Mouse (Mus musculus) cerebellum, postnatal 4 days (tissue): ENCODE measurements around the gene Tspan12.
"Not testable (repeated sequence)": the region's sequence is repeated elsewhere in the genome, so short reads cannot be mapped to it uniquely, and the experiment has no call there.

Experiments
- DNase-seq, 2 experiments: peaks; one replicate each; pipeline ENCODE4 v3.0.0; 2022; ENCODE audit warnings: low spot score in 2 of 2, mixed read lengths in 1 of 2

Tspan12 gene

DNA sequence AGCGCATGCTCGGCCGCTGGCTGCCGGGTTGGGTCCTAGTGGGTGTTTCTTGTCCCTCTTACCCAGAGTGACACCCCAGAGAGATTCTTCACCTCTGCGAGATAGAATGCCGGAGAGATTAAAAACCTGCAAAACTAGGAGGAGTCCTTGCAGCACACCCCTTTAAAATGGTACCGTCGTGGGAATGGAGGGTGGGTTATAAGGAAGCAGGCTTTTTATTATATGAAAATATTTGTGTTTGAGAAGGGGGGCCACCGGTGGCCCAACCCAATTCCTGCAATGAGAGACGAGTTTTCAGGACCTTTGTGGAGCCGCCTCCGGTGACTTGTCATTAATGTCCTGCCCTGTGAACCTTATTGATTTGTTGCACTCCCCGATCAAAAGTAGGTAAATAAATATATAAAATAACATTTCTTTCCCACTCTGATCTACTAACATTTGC is at the start of gene Tspan12:
Gene Tspan12 (minus strand): TSS at position 172 of the 442 bp plus-strand sequence.
- DNase-seq, result no peak

DNA sequence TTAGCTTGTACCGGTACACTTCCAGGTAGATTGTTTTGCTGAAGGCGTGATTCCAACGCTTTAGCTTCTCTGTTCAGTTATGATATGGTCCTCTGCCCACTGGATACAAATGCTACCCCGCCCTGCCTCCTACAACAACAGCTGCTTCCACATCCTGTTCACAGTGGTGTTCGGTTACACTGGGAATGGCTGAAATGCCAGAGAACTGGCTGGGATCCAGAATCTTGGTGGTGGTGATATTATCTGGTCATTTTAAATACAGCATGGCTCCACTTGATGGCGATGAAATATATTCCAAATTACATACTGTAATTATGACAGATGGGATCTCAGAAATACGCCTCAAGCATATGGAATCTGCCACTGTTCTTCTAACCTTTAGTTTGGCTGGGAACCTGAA is 42.1 kb upstream of the Tspan12 start:
- DNase-seq, result peak in 1 of 2 experiments; percentile 27

DNA sequence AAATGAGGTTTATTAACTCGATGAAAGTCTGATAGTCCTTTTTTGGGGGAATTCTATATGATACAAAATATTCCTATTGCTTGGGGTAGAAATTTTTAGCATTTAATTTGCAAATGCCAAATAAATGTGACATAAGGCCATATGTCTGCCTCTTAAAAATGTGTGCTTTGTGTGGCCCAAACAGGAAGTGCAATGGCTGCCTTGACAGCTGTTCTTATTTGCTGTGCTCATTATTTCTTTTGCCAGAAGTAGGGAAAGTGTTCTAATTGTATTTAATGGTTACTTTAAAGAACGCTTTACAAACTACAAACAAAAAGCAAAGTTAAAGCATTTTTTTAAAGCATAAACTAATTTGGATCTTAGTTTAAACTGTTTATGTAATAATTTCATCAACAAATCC is 36.8 kb upstream of the Tspan12 start:
- no peak for DNase-seq

DNA sequence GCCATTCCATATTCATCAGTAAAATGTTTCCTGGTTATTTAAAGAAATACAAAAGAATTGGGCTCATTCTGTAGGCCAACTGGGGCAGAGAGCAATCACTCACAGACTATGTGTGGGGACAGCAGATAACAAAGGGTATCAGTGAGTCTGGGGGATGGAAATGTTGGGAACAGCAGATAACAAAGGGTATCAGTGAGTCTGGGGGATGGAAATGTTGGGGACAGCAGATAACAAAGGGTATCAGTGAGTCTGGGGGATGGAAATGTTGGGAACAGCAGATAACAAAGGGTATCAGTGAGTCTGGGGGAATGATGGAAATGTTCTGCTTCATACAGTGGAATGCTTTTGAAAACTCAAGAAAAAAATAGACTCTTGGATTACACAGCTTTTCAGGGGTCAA is 35.7 kb upstream of the Tspan12 start:
- not testable (repeated sequence) for DNase-seq

DNA sequence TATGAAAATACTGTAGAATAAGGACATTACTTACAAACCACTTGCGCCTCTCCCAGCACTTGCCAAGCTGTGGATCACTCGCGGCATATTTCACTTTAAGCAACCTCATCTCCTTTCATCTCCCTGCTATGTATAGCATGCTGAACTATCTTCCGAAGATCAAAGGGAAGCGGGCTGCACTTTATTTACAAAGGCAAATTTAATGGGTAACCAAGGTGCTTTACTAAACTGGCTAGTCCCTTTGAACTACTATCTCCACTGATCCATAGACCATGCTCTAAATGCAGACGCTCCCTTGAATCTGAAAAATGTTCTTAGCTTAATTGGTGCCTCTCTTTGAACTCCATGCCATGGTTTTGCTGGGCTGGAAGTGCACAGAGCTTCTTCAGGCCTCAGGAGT is 27.2 kb upstream of the Tspan12 start:
- no peak for DNase-seq

DNA sequence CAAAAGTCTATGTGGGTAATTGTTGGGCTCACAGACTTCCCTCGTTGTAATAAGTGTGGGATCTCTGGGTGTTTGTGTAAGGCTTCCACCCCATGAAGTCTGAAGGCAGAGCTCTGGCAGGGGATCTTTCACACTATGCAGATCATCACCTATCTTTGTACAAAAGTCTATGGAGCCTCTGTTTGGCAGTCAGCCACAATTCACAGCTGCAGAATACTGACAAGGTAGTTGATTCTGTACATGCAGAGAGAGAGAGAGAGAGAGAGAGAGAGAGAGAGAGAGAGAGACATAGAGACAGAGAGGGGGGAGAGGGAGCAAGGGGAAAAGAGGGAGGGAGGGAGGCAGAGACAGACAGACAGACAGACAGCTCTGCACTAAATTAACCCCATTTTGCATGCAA is 15.0 kb upstream of the Tspan12 start:
- no peak for DNase-seq

DNA sequence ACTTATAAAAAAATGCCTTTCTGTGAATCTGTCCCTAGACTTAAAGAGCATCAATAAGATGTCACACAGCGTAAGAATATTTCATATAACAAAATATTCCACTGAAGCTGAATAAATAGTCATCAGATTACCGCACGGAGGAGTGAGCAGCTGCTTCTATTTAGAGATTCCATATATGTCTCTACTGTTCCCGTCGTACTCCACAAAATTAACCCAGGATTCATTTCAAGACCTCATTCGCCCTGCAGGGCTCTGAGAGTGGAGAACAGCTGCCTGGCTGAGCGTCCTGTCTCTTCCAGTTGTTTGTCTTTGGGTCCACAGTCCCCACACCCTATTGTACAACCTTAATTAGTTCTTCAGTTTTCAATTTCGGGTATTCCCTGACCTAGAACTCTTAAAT is 11.9 kb upstream of the Tspan12 start:
- DNase-seq, result no peak

DNA sequence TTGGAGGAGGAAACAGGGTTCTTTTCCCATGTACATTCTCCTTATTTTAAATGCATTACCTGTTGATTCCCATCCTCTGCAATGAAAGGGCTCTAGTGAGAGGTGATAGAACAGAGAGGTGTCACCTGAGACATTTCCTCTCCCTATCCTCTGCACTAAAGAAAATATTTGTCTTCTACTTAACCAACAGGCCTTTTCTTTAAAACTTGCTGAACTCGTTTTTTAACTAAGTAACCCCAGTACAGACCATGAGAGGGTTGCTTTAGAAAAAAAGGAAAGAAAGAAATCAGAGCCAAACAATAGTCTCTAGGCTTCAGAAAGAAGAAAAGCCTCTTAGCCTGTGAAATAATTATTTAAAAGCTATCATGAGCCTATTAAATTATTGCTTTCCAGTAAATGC is 11.2 kb upstream of the Tspan12 start:
- DNase-seq, result no peak

DNA sequence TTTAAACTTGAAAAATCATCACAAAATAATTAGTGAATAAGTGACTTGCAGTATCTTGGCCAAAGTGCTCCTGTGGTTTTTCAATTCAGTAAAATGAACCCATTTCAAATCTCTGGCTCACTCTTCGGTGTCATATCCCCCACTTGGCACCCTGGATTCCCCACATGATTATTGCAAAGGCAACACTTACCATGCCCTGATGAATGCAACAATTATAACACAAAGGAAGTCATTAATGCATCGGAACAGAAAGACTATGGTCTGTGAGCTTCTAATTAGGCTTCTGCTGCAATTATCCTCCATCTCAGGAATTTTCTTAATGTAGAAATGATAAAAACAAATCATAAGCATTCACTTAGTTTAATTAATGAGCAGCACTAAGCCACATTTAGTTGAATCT is 9.0 kb upstream of the Tspan12 start:
- DNase-seq, result no peak

DNA sequence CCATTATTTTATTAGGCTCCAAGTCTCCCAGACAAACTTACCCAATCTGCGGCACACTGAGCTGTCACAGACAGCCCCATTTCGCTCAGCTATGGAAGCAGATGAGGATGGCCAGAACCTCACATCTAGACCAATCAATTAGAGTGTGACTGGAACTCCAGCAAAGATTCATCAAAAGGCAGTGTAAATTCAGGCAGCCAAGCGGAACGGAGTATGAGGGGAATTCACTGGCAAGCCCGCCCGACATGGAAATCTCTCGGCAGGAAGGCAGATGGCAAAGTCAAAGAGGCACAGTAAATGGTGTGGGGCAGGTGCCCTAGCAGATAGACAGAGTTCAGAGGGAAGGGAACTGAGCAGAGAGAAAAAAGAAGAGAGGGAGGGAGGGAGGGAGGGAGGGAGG is 5.5 kb upstream of the Tspan12 start:
- peak in 1 of 2 experiments; percentile 28 for DNase-seq

DNA sequence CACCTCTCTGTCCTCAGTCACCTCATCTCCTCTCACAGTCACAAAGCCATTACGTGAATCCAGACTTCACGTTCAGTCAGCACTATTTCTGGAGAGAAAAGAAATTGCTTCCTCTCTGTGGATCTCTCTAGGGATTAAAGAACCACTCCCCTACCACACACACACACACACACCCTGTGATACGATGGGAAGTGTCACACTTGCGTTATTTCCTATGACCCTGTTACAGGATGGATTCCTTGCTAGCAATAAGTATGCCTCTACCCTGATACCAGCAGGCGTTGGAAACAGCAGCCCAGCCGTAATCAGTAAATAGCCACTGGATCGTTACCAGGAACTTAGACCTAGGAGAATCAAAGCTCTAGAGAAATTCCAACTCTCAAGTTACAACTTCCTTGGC is 3.6 kb upstream of the Tspan12 start:
- no peak for DNase-seq

DNA sequence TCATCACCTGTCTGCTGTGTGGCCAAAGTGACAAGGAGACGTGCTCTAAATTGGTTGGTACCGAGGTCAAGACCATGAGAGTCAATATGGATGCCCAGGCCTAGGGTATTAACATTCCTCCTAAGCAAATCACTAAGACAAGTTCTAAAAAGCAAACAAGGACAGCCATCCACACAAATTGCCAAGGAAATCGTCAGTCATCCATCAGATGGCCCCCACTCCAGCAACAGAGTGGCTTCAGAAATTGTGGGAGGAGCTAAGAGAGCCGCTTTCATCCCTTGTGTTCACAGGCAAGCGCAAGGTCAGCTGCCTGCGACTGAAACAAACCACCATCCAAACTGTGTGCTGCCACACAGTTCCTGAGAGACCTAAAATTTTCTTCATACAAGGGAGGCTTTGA is 1.0 kb upstream of the Tspan12 start:
- DNase-seq, result no peak

DNA sequence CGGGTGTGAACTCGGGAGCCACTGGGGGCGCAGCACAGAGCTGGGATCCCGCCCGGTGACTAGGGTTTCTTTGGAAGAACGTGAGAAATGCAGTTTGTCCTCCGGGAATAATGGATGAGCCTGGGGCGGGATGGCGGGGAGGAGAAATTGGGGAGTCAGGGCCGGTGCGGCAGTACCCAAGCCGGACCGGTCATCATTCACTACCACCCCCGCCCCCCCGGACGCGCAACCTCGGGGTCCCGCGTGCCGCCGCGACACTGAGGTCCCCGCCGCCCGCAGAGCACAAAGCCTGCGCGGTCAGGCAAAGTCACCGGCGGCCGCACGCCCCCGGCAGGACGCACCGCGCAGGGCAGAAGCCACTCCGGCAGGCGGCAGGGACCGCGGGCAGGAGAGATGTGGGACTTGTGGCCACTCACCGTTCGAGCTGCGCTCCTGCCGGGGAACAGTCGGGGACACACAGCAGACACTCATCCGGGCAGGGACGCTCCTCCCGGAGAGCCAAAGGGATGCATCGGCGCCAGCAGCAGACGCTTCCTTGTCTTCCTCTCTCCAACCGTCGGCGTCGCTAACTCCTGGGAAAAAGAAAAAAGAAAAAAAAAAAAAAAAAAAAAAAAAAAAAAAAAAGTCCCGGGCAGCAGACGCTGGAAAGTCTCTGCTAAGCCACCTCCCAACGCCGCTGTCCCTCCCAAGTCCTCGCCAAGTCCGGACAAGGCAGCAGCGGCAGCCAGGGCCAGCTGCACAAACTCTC is 545 bp downstream of the Tspan12 start:
- peak; percentile 66 to 72 for DNase-seq

DNA sequence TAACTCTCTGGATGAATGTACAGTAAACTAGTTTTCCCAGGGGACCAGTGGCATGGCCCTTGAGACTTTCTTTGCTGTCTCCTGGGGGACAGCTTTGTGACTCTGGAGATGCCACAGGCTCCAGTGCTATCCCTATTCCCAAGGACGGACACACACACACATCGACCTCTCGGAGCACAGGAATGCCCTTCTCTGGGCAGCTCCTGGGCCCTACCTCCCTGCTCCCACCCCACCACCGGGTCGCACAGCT is 1.0 kb downstream of the Tspan12 start:
- no peak for DNase-seq

DNA sequence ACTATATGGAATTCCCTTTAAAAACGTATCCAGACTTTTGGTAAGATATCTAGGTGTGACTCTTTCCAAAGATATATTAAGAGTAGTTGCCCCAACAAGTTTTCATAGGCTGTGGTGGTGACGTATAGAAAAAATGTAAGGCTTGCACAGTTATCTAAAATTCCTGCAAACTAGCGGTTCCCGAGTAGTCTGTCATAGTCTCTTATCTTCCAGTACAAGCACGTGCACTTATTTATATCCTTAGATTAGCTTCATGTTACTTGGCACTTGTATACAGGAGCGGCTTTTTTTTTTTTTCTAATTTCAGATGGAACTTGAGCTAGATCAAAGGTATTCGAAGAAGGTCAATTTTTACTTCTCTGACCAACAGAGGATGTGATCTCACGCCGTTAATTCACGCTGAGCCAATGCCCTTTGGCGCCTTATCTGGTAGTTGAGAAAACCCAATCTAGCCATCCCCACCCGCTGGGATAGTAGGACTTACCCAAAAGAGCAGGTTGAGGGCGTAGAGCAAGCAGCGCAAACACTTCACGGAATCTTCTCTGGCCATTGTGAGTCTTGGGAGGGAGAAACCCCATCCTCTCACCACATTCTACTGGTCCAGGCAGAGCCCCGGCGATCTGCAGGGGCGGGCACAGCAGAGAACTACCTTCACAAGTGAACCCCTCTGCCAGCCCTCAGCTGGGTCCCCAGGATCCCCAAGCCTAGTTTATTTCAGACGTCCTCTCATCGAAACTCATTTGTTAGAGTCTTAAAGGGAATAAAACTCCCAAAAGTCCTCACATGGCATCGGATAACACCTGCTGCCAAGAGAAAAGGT is 1.6 kb downstream of the Tspan12 start:
- no peak for DNase-seq

DNA sequence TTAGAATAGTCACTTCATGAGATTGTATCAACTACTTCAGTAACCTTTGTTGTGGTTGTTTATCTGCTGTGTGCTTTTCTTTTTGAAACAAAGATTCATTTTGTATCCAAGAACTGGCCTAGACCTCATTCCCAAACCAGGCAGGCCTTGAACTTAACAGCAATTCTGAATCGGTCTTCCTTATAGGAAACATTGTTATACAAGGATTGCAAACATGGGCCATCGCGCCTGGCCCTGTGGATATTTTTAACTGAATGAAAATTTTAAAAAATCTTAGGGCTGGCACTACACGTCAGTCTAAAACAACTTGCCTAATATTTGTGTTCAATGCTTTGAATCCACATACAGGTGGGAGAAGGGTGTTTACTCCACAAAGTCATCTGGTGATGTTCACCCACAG is 3.5 kb downstream of the Tspan12 start:
- no peak for DNase-seq

DNA sequence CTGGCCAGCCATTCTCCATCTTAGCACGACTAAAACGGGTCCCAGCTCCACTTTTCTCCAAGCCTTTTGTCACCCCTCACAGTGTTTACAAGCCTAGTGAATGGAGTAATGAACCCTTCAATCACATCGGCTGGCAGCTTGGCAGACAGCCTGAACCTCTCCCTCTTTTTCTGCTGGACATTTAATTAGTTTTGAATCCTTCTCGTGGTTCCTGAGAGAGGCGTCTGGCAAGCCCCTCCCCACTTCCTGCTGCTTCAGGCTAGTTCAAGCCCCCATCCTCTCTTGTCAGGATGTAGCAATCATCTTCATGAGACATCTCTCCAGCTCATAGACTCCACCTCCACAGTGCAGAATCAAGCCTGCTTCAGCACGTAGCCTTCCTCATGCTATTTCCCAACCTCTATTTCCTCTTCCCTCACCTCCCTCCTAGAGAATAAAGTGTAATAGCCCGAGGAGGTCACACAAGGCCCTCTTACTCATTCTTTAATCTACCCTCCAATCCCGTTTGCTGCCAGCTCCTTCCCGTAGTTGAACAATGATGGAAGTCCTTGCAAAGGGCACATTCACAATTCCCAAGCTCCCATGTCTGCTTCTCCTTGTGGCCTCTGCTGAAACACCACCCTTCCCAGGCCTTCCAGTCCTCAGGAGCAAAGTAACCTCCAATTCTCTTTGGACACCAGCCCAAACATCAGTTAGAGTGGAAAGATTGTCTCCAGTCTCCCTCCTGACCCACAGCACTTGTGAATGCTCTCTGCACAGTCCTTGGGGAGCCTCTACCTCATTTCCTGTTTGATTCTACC is 12.1 kb downstream of the Tspan12 start:
- DNase-seq, result no peak

DNA sequence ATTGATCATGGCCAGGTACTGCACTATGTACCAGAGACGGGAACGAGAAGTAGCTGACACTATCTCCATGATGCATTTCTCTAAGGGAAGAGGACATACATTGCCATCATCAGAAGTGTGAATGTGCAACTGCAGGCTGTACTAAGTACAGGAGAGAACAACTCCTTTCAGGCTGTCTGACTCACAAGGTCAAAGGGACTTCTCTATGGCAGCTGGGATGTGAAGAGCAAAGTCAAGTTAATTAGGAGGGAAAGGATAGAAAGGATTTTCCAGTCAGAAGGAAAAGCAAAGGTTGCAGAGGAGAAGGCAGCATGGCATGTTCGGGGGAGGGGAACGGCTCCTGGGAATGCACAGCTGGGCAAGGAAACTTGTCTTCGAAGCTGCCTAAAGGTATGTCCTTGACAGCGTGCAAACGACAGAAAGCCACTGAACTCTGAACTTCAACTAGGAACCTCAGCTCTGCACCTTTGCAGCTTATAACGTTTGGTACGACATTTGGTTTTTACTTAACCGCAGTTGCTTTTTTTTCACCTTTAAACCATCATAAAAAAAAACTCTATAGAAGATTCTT is 13.0 kb downstream of the Tspan12 start:
- DNase-seq, result no peak

DNA sequence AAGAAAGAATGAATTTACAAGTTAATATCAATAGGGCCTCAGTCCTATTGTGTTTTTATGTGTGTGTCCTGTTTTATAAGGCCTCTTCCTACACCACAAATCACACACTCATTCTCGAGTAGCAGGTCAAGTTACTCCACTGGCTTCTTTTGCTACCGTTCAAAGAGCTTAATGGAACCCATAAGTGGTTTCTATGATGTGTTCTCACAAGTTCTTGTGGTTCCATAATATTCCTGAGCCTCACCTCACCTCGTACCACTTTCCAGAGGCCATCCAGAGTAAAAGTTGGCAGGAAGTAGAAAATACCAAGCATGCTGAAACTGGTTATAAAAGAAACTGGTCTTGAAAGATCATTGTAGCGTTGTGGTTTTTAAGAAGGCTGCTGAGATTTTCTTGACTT is 18.8 kb downstream of the Tspan12 start:
- DNase-seq, result no peak

DNA sequence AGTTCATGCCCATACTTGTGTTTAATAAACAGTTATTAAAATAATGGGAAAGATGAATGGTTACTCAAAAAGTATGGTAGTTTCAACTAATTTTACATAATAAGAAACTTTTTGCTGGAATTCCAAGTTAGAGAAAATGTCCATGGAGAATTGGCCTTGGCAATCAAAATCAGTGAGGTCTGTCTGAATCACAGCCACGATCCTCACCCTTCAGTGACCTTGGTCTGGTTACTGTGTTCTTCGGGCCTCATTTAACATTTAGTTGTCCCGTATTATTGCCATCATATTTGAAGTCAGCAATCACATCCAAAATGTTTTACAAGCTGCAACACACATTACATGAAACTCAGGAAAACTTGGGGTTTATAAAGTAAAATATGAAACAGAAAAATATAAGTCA is 20.4 kb downstream of the Tspan12 start:
- no peak for DNase-seq

DNA sequence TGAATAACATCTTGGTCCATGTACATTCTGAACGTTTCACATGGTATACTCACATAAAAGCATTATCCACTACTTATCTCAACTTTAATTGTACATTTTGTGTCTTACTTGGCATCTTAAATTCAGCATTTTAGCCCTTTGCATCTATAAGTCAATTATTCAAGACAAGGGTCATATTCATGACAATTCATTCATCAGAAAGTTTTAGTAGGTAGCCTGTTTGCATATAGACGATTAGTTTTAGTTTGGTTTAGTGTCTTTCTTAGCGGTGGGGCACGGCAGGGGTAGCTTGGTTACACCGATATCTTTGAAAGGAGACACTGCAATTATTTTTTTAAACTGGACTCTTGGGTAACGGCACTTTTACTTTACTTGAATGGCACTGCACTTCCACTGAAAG is 21.4 kb downstream of the Tspan12 start:
- no peak for DNase-seq

DNA sequence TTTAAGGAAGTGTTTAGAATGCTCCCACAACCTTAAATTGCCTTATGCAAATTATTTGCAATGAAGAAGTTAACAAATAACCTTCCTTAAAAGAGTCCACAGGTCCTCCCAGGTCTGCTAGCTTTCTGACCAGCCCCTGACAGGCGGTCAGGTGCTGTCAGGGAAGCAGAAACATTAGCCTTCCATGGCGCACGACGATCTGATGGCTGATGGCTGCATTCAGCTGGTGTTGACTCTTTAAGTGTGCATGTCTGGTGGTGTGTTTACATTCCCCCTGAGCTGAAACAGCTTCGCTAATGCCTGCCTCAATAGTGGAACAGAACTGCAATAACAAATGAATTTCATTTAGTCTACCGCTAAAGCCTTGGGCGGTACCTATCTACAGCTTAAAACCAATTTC is 22.4 kb downstream of the Tspan12 start:
- no peak for DNase-seq
